Mouse (Mus musculus): ENCODE results near the gene Fgfr2.

GRCm38 (mm10) chr7:133035901-133036300 lies 87.2 kb downstream of the Fgfr2 start:
- TF ChIP-seq CTCF (IDR thresholded peaks at IDR 0.05; ENCODE audit: control insufficient read depth, insufficient read depth, insufficient read length) (no peak), MYOD1 (IDR thresholded peaks at IDR 0.05; ENCODE audit: control insufficient read depth, insufficient read length, low read depth) (no peak), MAX (IDR thresholded peaks at IDR 0.05) (no peak), USF1 (IDR thresholded peaks at IDR 0.05; ENCODE audit: low read depth) (no peak), FOSL1 (IDR thresholded peaks at IDR 0.05; ENCODE audit: insufficient read depth, low read length, poor library complexity, severe bottlenecking) (no peak)
